Mouse (Mus musculus) midbrain, postnatal 0 days (tissue): ENCODE measurements around the gene Tfdp1. TPM values are rescaled to one million over a fixed set of nuclear protein-coding genes. Genes with fewer than 3 reads are reported as not detected.

Source experiments
- ATAC-seq: fragments of 200-750 bp; cut with Nextera tagmentation; 2 replicates; pipeline ENCODE4 v1.8.0; 2017; ENCODE audit warnings: moderate number of reproducible peaks, mild to moderate bottlenecking, moderate TSS enrichment, moderate library complexity; ENCODE audit not compliant: low FRiP score
- DNase-seq: peaks from one replicate; pipeline ENCODE4 v3.0.0-alpha.2; 2015; ENCODE audit warnings: low spot score
- H3K27ac ChIP-seq: fragments of 300-500 bp; sonication (generic); 2 replicates; pipeline ENCODE4 v1.5.1; 2014; ENCODE audit warnings: low read depth, mild to moderate bottlenecking, low read length, mixed read lengths
- H3K27me3 ChIP-seq: fragments of 300-500 bp; sonication (generic); 2 replicates; pipeline ENCODE4 v1.6.1; 2014; ENCODE audit warnings: low read length, control low read depth, mixed read lengths; ENCODE audit not compliant: insufficient read depth
- H3K36me3 ChIP-seq: fragments of 300-500 bp; sonication (generic); 2 replicates; pipeline ENCODE4 v1.6.1; 2014; ENCODE audit warnings: low read length, control low read depth, mixed read lengths; ENCODE audit not compliant: insufficient read depth
- H3K4me1 ChIP-seq: fragments of 300-500 bp; sonication (generic); 2 replicates; pipeline ENCODE4 v1.6.1; 2014; ENCODE audit warnings: mild to moderate bottlenecking, control low read depth, antibody characterized with exemption, low read length, mixed read lengths; ENCODE audit not compliant: insufficient read depth
- H3K4me2 ChIP-seq: fragments of 300-500 bp; sonication (generic); 2 replicates; pipeline ENCODE4 v1.6.1; 2014; ENCODE audit warnings: low read depth, mild to moderate bottlenecking, low read length, mixed read lengths; ENCODE audit not compliant: poor library complexity, severe bottlenecking
- H3K4me3 ChIP-seq: fragments of 300-500 bp; sonication (generic); 2 replicates; pipeline ENCODE4 v1.5.1; 2014; ENCODE audit warnings: low read depth, mild to moderate bottlenecking, low read length, moderate library complexity
- H3K9ac ChIP-seq: fragments of 300-500 bp; sonication (generic); replicated peaks from 2 replicates; pipeline ENCODE4 v1.6.1; 2014; ENCODE audit warnings: mild to moderate bottlenecking, low read length, moderate library complexity, mixed read lengths; ENCODE audit not compliant: poor library complexity, severe bottlenecking
- H3K9me3 ChIP-seq: fragments of 300-500 bp; sonication (generic); 2 replicates; pipeline ENCODE4 v1.6.1; 2016; ENCODE audit warnings: low read length, control low read depth
- CTCF ChIP-seq: IDR thresholded peaks from 2 replicates; pipeline ENCODE4 v1.5.1; 2016; ENCODE audit warnings: antibody characterized with exemption, mild to moderate bottlenecking
- WGBS: fragments of 180-500 bp; shearing (Covaris S2); extraction: QIAGEN DNeasy Blood & Tissue Kit; methylation state at CpG from one replicate; pipeline ENCODE4 v1.1.7; 2014; 5-methylcytosine and 5-hydroxymethylcytosine counted together
- polyA plus RNA-seq: library from polyadenylated mRNA; unstranded; fragments of >200 nt; fragmentation: Nextera tagmentation; extraction: Ambion mirVana; gene quantifications from 2 replicates; pipeline ENCODE4 v1.2.1, GENCODE M21; 2015
- total RNA-seq: library from RNA; depleted of rRNA; stranded (reverse); fragments of >200 nt; gene quantifications from 2 replicates; pipeline ENCODE4 v1.2.3, GENCODE M21; 2014; rRNA removed

Gene Tfdp1
- total and polyA plus RNA-seq, 2 experiments from 2014 or later = 58.6 to 75.4 TPM

DNA sequence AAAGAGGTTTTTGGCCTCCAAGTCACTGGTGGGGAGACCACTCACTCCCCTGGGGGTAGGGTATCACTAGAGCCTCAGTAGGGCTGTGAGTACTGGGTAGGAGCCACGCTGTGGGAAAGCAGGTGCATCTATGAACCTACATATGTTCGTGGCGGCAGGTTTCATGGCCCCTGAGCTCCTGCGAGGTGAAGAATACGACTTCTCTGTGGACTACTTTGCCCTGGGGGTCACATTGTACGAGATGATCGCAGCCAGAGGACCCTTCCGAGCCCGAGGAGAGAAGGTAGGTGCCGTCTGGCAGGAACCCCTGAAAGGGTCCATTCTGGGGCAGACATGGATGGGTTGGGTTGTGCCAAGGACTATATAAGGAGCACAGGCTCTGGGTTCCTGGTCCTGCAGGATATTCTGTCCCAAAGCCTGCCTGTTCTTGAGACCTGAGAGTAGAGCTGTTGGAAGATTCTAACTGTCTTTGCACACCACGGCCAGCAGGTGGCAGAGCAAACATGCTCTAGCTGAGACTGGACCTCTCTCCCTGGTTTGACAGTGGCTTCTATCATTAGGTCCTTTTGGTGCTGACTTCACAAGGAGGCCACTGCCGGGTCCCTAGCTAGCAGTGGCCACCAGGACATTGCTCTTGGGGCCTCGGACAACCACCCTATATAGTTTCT is 74.5 kb downstream of the Tfdp1 start:
- Histone ChIP-seq H3K27me3 (no peaks in the 10 kb centered on the region), H3K9me3 (no peaks in the 10 kb centered on the region), H3K4me3 (no peak overlapping the region), H3K4me1 (no peaks in the 10 kb centered on the region), H3K27ac (no peak overlapping the region), H3K9ac (no peak overlapping the region), H3K36me3 (no peaks in the 10 kb centered on the region), H3K4me2 (no peak overlapping the region)
- peak; percentile 77 for DNase-seq
- ATAC-seq = peak; percentile 17; the same call in 1 of the 2 replicates
- 68% methylated on average over 13 of the region's 13 CpGs for WGBS
- TF ChIP-seq CTCF = peak; percentile 86

- WGBS = 59% methylated on average over 12 of the region's 12 CpGs
- Histone ChIP-seq H3K36me3 (no peaks in the 10 kb centered on the region), H3K4me1 (no peaks in the 10 kb centered on the region), H3K4me3 (no peak overlapping the region), H3K27me3 (no peaks in the 10 kb centered on the region), H3K9ac (no peak overlapping the region), H3K4me2 (no peak overlapping the region), H3K27ac (no peak overlapping the region), H3K9me3 (no peaks in the 10 kb centered on the region)
- DNase-seq (no peak), ATAC-seq (no peak)
- TF ChIP-seq CTCF = no peak
Measured at GRCm38 (mm10) chr8:13413823-13414390, 75.4 kb downstream of the Tfdp1 start.

GRCm38 (mm10) chr8:13415879-13416278 is 77.3 kb downstream of the Tfdp1 start:
- Histone ChIP-seq H3K9me3 (no peaks in the 10 kb centered on the region), H3K27me3 (no peaks in the 10 kb centered on the region), H3K4me1 (no peaks in the 10 kb centered on the region), H3K36me3 (no peaks in the 10 kb centered on the region), H3K4me2 (no peak overlapping the region), H3K4me3 (no peak overlapping the region), H3K27ac (no peak overlapping the region), H3K9ac (no peak overlapping the region)
- no peak for DNase-seq
- no peak for ATAC-seq
- 77% methylated on average over 10 of the region's 10 CpGs for WGBS
- no peak for TF ChIP-seq CTCF

DNA sequence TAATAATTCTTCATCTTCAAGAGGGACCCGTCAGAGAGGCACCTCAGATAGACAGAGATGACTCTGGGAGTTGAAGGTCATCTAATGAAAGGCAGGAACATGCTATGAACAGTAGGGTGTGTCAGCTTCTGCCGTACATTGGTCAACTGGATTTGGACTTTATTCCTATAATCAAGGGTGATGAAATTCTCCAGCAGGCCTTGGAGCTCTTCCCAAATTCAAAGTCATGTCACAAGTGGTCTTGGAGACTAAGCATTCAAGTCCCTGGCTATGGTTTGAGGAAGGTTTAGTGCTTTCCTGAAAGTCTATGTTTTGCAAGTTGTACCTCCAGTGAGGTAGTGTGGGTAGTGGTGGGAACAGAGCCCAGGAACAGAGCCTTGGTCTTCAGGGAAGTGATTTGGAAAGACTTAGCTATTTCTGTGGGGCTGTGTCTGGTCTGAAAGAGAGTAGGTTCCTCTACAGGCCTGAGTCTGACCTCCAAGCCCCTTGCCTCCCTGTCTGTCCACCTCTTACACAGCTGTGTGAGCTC is 80.6 kb downstream of the Tfdp1 start:
- no peaks in the 10 kb centered on the region for H3K4me1 ChIP-seq
- 72% methylated on average over 2 of the region's 2 CpGs for WGBS
- DNase-seq (no peak), ATAC-seq (no peak)
- no peaks in the 10 kb centered on the region for H3K27me3 ChIP-seq
- no peak overlapping the region for H3K4me2 ChIP-seq
- no peaks in the 10 kb centered on the region for H3K36me3 ChIP-seq
- no peak overlapping the region for H3K9ac ChIP-seq
- no peak overlapping the region for H3K27ac ChIP-seq
- no peak for TF ChIP-seq CTCF
- no peaks in the 10 kb centered on the region for H3K9me3 ChIP-seq
- H3K4me3 ChIP-seq = no peak overlapping the region

- ATAC-seq = no peak
- 92% methylated on average over 6 of the region's 6 CpGs for WGBS
Measured at GRCm38 (mm10) chr8:13420970-13421369, 82.4 kb downstream of the Tfdp1 start.

GRCm38 (mm10) chr8:13427351-13427750 is 88.8 kb downstream of the Tfdp1 start:
- DNase-seq (no peak), ATAC-seq (no peak)
- no peak for TF ChIP-seq CTCF
- Histone ChIP-seq H3K9me3 (no peaks in the 10 kb centered on the region), H3K4me3 (no peak overlapping the region), H3K4me1 (no peaks in the 10 kb centered on the region), H3K4me2 (no peak overlapping the region), H3K27ac (no peak overlapping the region), H3K36me3 (no peaks in the 10 kb centered on the region), H3K27me3 (no peaks in the 10 kb centered on the region), H3K9ac (no peak overlapping the region)
- 81% methylated on average over 6 of the region's 6 CpGs for WGBS

More at GRCm38 (mm10) chr8:13420970-13421369, 82.4 kb downstream of the Tfdp1 start:
- DNase-seq = no peak
- H3K4me2 ChIP-seq = no peak overlapping the region
- no peaks in the 10 kb centered on the region for H3K9me3 ChIP-seq
- no peaks in the 10 kb centered on the region for H3K36me3 ChIP-seq
- H3K9ac ChIP-seq = no peak overlapping the region
- H3K4me1 ChIP-seq = no peaks in the 10 kb centered on the region
- no peak for TF ChIP-seq CTCF
- no peak overlapping the region for H3K4me3 ChIP-seq
- H3K27ac ChIP-seq = no peak overlapping the region
- no peaks in the 10 kb centered on the region for H3K27me3 ChIP-seq

Other genes with a start within 250 kb of the Tfdp1 start
- 32.2 and 32.7 TPM in 2 replicates for gene Pcid2, start 233.3 kb upstream of the Tfdp1 start, total RNA-seq
- gene Pcid2, start 233.3 kb upstream of the Tfdp1 start, polyA plus RNA-seq = 26.8 and 29.0 TPM in 2 replicates
- 100 and 106 TPM in 2 replicates for gene Cul4a, start 233.1 kb upstream of the Tfdp1 start, total RNA-seq
- gene Cul4a, start 233.1 kb upstream of the Tfdp1 start, polyA plus RNA-seq = 57.3 and 59.3 TPM in 2 replicates
- 273 and 322 TPM in 2 replicates for gene Lamp1, start 179.6 kb upstream of the Tfdp1 start, total RNA-seq
- gene Lamp1, start 179.6 kb upstream of the Tfdp1 start, polyA plus RNA-seq = 358 and 371 TPM in 2 replicates
- gene Grtp1, start 138.1 kb upstream of the Tfdp1 start, total RNA-seq = 7.9 and 10.1 TPM in 2 replicates
- gene Grtp1, start 138.1 kb upstream of the Tfdp1 start, polyA plus RNA-seq = 18.9 and 19.9 TPM in 2 replicates
- gene Adprhl1, start 84.6 kb upstream of the Tfdp1 start, total RNA-seq = 0.09 and 0.16 TPM in 2 replicates
- gene Adprhl1, start 84.6 kb upstream of the Tfdp1 start, polyA plus RNA-seq = 0.28 and 0.41 TPM in 2 replicates
- gene Dcun1d2, start 50.6 kb upstream of the Tfdp1 start, total RNA-seq = 32.7 and 38.9 TPM in 2 replicates
- 24.4 and 28.3 TPM in 2 replicates for gene Dcun1d2, start 50.6 kb upstream of the Tfdp1 start, polyA plus RNA-seq
- 23.5 and 31.9 TPM in 2 replicates for gene Tmco3, start 50.6 kb upstream of the Tfdp1 start, total RNA-seq
- 28.9 and 31.4 TPM in 2 replicates for gene Tmco3, start 50.6 kb upstream of the Tfdp1 start, polyA plus RNA-seq
- gene Atp4b, start 58.1 kb downstream of the Tfdp1 start, total RNA-seq = not detected in 2 replicates
- gene Atp4b, start 58.1 kb downstream of the Tfdp1 start, polyA plus RNA-seq = not detected in 2 replicates
- under 0.01 TPM in 1 of 2 replicates, not detected in the other for gene Grk1, start 66.3 kb downstream of the Tfdp1 start, total RNA-seq
- not detected in 2 replicates for gene Grk1, start 66.3 kb downstream of the Tfdp1 start, polyA plus RNA-seq
- 1.1 and 2.2 TPM in 2 replicates for gene Tmem255b, start 96.4 kb downstream of the Tfdp1 start, total RNA-seq
- gene Tmem255b, start 96.4 kb downstream of the Tfdp1 start, polyA plus RNA-seq = 1.6 and 1.8 TPM in 2 replicates
- gene Gas6, start 155.7 kb downstream of the Tfdp1 start, total RNA-seq = 73.6 and 91.0 TPM in 2 replicates
- 63.0 and 67.8 TPM in 2 replicates for gene Gas6, start 155.7 kb downstream of the Tfdp1 start, polyA plus RNA-seq
- not detected in 2 replicates for gene 1700029H14Rik, start 223.7 kb downstream of the Tfdp1 start, total RNA-seq
- gene 1700029H14Rik, start 223.7 kb downstream of the Tfdp1 start, polyA plus RNA-seq = not detected in 2 replicates